Mouse (Mus musculus) hindbrain, embryonic 14.5 days (tissue): ENCODE data around the gene Tnrc6b. TPM values are rescaled to one million over a fixed set of nuclear protein-coding genes. Genes with fewer than 3 reads are reported as not detected.

Source experiments
- ATAC-seq: fragments of 200-750 bp; cut with Nextera tagmentation; 2 replicates; pipeline ENCODE4 v1.8.0; 2017; ENCODE audit warnings: moderate number of reproducible peaks, mild to moderate bottlenecking, moderate TSS enrichment, moderate library complexity; ENCODE audit not compliant: low FRiP score
- DNase-seq: peaks from one replicate; pipeline ENCODE4 v3.0.0-alpha.2; 2015; ENCODE audit warnings: low spot score
- H3K27ac ChIP-seq: fragments of 300-500 bp; sonication (generic); 2 replicates; pipeline ENCODE4 v1.5.1; 2014; ENCODE audit warnings: mild to moderate bottlenecking, moderate library complexity
- H3K27me3 ChIP-seq: fragments of 300-500 bp; sonication (generic); 2 replicates; pipeline ENCODE4 v1.6.1; 2014; ENCODE audit warnings: mild to moderate bottlenecking, low read length, mixed read lengths; ENCODE audit not compliant: control insufficient read depth, insufficient read depth
- H3K36me3 ChIP-seq: fragments of 300-500 bp; sonication (generic); replicated peaks from 2 replicates; pipeline ENCODE4 v1.6.1; 2014; ENCODE audit not compliant: control insufficient read depth, insufficient read depth
- H3K4me1 ChIP-seq: fragments of 300-500 bp; sonication (generic); replicated peaks from 2 replicates; pipeline ENCODE4 v1.6.1; 2014; ENCODE audit warnings: antibody characterized with exemption, low read length, mixed read lengths; ENCODE audit not compliant: control insufficient read depth, insufficient read depth
- H3K4me2 ChIP-seq: fragments of 300-500 bp; sonication (generic); replicated peaks from 2 replicates; pipeline ENCODE4 v1.6.1; 2014; ENCODE audit warnings: mild to moderate bottlenecking, moderate library complexity
- H3K4me3 ChIP-seq: fragments of 300-500 bp; sonication (generic); replicated peaks from 2 replicates; pipeline ENCODE4 v1.5.1; 2014; ENCODE audit warnings: mild to moderate bottlenecking, low read length
- H3K9ac ChIP-seq: fragments of 300-500 bp; sonication (generic); 2 replicates; pipeline ENCODE4 v1.6.1; 2014
- H3K9me3 ChIP-seq: fragments of 300-500 bp; sonication (generic); 2 replicates; pipeline ENCODE4 v1.6.1; 2016; ENCODE audit warnings: low read length; ENCODE audit not compliant: control insufficient read depth
- WGBS: fragments of 180-500 bp; shearing (Covaris S2); extraction: QIAGEN DNeasy Blood & Tissue Kit; methylation state at CpG from one replicate; pipeline ENCODE4 v1.1.7; 2014; 5-methylcytosine and 5-hydroxymethylcytosine counted together
- polyA plus RNA-seq: library from polyadenylated mRNA; unstranded; fragments of >200 nt; fragmentation: Nextera tagmentation; extraction: Ambion mirVana; gene quantifications from 2 replicates; pipeline ENCODE4 v1.2.1, GENCODE M21; 2014

The Tnrc6b gene
- polyA plus RNA-seq, 1 experiment from 2014 or later: 27.9 TPM

DNA sequence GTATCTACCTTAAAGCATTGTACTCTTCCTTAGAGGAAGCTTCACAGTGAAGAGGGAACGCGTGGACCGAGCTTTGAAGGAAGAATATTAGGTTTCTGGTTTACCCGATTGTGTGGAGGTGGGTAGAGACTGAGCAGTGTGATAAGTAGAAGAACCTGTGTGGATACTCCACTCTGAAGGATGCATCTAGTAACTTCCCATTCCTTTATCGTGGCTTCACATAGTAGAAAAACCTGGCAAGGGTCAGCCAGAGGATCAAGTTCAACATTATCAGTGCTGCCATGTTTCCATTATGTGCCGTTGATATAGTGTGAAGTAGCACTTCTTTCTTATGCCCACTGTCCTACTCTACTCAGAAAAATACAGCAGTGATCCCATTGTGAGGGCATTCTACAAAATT lies 53.6 kb downstream of the Tnrc6b start:
- no peak overlapping the region for H3K9ac ChIP-seq
- 98% methylated on average over 6 of the region's 6 CpGs for WGBS

DNA sequence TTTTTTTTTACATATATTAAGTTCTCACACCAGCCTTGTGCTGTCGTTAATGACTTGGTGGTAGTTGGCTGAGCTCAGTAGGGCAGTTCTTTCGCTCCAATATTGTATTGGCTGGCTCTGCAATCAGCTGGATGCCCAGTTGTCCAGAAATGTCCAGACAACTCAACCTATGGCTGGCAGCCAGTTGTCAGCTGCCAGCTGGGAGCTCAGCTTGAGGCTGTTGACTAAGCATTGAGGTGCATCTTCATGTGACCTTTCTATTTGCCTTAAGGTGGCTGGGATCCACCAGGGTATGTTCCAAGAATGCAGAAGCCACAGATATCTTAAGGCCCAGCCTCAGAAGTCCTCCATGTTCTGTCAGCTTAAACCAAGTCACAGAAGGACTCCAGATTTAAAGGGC lies 54.3 kb downstream of the Tnrc6b start:
- H3K27me3 ChIP-seq: no peaks in the 10 kb centered on the region
- WGBS: 73% methylated on average over 2 of the region's 2 CpGs
- no peak for ATAC-seq
- no peaks in the 10 kb centered on the region for H3K36me3 ChIP-seq
- H3K27ac ChIP-seq: no peak overlapping the region
- H3K4me1 ChIP-seq: no peaks in the 10 kb centered on the region
- H3K9me3 ChIP-seq: no peaks in the 10 kb centered on the region
- H3K4me2 ChIP-seq: no peak overlapping the region
- no peak overlapping the region for H3K9ac ChIP-seq
- no peak overlapping the region for H3K4me3 ChIP-seq
- no peak for DNase-seq

More for the DNA sequence above, 53.6 kb downstream of the Tnrc6b start:
- H3K27me3 ChIP-seq: no peaks in the 10 kb centered on the region
- H3K27ac ChIP-seq: no peak overlapping the region
- DNase-seq (no peak), ATAC-seq (no peak)
- no peak overlapping the region for H3K4me2 ChIP-seq
- H3K36me3 ChIP-seq: no peaks in the 10 kb centered on the region
- no peaks in the 10 kb centered on the region for H3K9me3 ChIP-seq
- no peak overlapping the region for H3K4me3 ChIP-seq
- H3K4me1 ChIP-seq: no peaks in the 10 kb centered on the region

DNA sequence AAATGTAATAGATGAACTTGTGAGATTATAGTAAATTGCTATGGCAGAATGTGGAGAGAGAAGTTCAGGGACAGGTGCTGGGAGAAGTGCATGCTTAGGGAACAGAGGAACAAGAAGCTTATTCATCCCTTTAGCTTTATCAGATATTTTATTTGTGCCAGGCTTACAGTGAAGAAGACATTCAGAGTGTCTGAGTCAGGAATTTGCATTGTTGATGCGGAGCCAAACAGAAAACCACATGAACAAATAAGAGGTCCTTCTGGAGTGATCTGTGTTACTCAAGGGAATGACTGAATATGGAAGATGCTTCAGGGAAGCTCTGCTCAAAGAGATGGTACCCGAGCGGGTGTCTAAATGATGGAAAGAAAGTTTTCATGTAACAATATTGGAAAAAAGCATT lies 57.1 kb downstream of the Tnrc6b start:
- WGBS: 87% methylated on average over 3 of the region's 3 CpGs

DNA sequence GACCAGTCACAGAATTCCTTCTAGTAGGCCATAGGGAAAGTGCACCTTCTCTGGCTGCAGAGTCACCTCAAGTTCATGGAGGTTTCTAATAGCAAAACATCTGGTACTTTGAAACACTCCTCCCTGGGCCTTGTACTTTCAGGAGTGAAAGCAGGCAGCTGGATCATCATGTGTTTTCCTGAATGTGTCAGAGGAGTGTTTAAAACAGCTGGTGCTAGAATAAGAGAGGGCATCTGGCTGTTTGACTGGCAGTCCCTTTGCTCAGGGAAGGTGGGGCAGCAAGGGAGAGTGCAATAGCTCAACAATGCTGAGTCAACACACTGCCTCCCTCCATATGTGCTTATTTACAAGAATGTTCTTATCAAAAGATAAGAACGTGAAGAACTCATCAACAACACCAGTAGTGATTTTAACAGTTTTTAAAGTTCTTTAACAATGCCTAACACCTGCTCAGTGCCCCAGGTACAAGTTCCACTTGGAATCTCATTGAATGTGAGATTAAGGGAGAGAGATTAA lies 60.9 kb downstream of the Tnrc6b start:
- Histone ChIP-seq H3K4me1 (no peaks in the 10 kb centered on the region), H3K36me3 (no peaks in the 10 kb centered on the region), H3K9ac (no peak overlapping the region), H3K4me2 (no peak overlapping the region), H3K9me3 (no peaks in the 10 kb centered on the region), H3K27ac (no peak overlapping the region), H3K4me3 (no peak overlapping the region), H3K27me3 (no peaks in the 10 kb centered on the region)
- DNase-seq (no peak), ATAC-seq (no peak)
- 54% methylated on average over 1 of the region's 1 CpGs for WGBS

More for the DNA sequence above, 57.1 kb downstream of the Tnrc6b start:
- Histone ChIP-seq H3K27me3 (no peaks in the 10 kb centered on the region), H3K4me3 (no peak overlapping the region), H3K9ac (no peak overlapping the region), H3K27ac (no peak overlapping the region), H3K36me3 (no peaks in the 10 kb centered on the region), H3K9me3 (no peaks in the 10 kb centered on the region), H3K4me2 (no peak overlapping the region), H3K4me1 (no peaks in the 10 kb centered on the region)
- ATAC-seq (no peak), DNase-seq (no peak)

DNA sequence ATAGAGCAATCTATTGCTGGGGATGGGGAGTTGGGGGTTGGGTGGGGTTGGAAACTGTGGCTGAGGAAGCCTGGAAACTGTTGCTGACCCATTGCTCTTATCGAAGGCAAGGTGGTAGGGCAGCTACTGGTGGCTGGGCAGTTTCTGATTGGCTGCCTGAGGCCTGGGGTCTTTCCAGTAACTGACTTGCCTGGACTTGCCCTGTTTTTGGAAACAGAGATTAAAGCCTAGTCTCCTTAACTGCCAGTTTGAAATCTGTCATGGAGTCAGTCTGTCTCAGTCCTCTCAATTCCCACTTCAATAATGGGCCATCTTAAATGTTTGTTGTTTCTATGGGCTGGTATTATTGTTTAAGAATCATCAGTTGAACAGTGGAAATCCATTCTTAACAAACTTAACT lies 63.6 kb downstream of the Tnrc6b start:
- no peak overlapping the region for H3K27ac ChIP-seq
- H3K4me1 ChIP-seq: no peaks in the 10 kb centered on the region
- H3K36me3 ChIP-seq: no peaks in the 10 kb centered on the region
- no peak overlapping the region for H3K9ac ChIP-seq
- ATAC-seq: no peak
- H3K4me3 ChIP-seq: no peak overlapping the region
- WGBS: 92% methylated on average over 1 of the region's 1 CpGs
- no peak for DNase-seq
- no peaks in the 10 kb centered on the region for H3K9me3 ChIP-seq
- no peak overlapping the region for H3K4me2 ChIP-seq
- no peaks in the 10 kb centered on the region for H3K27me3 ChIP-seq

DNA sequence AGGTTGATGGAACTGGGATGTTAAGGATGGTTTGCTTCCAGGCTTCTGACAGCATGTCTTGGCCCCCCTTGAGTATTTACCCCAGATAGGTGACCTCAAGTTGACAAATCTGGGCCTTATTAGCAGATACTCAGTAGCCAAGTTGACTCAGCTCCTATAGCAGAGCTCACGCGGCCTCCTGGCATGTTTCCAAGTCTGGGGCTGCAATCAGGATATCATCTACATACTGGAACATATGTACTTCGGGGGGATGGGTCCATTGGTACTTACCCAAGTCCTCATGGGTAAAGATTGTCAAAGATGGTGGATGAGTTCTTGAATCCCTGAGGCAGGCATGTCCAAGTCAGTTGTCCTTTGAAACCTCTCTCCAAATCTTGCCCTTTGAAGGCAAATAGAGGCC lies 67.9 kb downstream of the Tnrc6b start:
- no peaks in the 10 kb centered on the region for H3K27me3 ChIP-seq
- DNase-seq (no peak), ATAC-seq (no peak)
- no peaks in the 10 kb centered on the region for H3K9me3 ChIP-seq
- H3K4me1 ChIP-seq: no peaks in the 10 kb centered on the region
- no peak overlapping the region for H3K4me3 ChIP-seq
- no peak overlapping the region for H3K4me2 ChIP-seq
- H3K27ac ChIP-seq: no peak overlapping the region
- H3K9ac ChIP-seq: no peak overlapping the region
- no peaks in the 10 kb centered on the region for H3K36me3 ChIP-seq
- 65% methylated on average over 3 of the region's 3 CpGs for WGBS

DNA sequence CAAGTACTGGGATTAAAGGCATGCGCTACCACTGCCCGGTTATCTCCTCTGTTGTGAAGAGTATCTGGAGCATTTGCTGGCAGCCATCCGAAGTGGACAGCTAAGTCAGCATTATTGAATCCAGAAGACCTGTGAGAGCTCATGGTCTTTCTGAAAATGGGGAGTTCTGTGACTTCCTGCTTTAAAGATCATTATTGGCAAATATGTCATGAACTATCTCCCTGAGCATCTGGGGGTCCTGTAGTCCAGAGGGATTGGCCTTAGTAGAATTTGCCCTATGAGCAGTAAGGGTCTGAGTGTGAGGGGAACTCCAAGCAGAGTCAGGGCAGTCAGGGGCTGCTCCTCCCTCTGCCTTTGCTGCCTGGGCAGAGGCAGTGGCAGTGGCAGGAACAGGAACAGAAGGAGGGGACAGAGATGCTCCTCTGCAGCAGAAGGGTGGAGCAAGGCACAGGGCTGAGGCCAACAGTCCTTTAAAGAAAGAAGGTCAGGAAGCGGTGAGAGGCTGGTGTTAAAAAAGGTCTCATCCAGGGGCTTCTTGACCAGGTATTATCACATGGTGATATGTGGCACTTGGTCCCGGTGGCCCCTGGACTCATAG lies 69.1 kb downstream of the Tnrc6b start:
- H3K36me3 ChIP-seq: no peaks in the 10 kb centered on the region
- DNase-seq (no peak), ATAC-seq (no peak)
- H3K4me2 ChIP-seq: no peak overlapping the region
- no peak overlapping the region for H3K27ac ChIP-seq
- H3K9ac ChIP-seq: no peak overlapping the region
- H3K9me3 ChIP-seq: no peaks in the 10 kb centered on the region
- H3K4me3 ChIP-seq: no peak overlapping the region
- H3K4me1 ChIP-seq: no peaks in the 10 kb centered on the region
- 95% methylated on average over 5 of the region's 5 CpGs for WGBS
- no peaks in the 10 kb centered on the region for H3K27me3 ChIP-seq

DNA sequence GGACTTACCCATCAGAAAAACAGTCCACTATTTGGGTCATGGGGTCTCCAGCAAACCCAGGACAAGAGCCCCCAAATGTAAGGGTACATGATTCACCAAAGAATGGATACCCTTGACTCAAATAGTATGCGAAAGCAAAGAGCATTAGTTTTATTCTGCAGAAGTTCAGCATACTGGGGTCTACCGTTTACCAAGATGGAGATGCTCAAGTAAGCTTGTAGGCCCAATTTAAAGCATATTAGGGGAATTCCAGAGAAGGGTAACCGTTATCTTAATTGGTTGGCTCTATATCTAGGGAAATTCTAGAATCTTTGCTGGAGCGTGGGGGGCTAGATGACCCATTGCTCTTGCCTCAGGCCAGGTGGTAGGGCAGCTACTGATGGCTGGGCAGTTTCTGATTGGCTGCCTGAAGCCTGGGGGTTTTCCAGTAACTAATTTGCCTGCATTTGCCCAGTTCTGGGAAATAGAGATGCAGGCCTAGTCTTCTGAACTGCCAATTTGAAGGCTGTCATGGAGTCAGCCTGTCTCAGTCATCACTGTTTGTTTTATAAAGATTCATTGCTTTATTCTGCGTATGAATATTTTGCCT lies 70.2 kb downstream of the Tnrc6b start:
- Histone ChIP-seq H3K27ac (no peak overlapping the region), H3K4me2 (no peak overlapping the region), H3K9me3 (no peaks in the 10 kb centered on the region), H3K4me1 (no peaks in the 10 kb centered on the region), H3K27me3 (no peaks in the 10 kb centered on the region), H3K4me3 (no peak overlapping the region), H3K9ac (no peak overlapping the region), H3K36me3 (no peaks in the 10 kb centered on the region)
- WGBS: 90% methylated on average over 5 of the region's 5 CpGs
- DNase-seq (no peak), ATAC-seq (no peak)

DNA sequence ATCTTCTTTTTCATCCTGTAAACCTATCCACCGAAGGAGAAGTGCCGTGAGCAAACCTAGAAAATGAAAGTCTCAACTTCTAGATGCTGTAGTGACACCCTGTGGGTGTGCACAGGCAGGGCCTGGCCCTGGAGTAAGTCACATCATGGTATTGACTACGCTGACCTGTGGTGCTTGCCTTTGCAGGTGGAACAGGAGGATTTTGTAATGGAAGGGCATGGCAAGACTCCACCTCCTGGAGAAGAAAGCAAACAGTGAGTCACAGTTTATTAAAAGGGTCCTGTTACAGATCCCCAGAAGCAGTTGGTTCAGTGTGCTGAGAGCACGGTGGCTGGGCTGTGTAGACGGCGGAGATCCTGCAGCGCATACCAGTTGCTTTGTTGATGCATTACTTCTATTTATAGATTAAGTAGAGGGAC lies 73.4 kb downstream of the Tnrc6b start:
- no peaks in the 10 kb centered on the region for H3K4me1 ChIP-seq
- WGBS: 67% methylated on average over 7 of the region's 7 CpGs
- H3K9me3 ChIP-seq: no peaks in the 10 kb centered on the region
- no peak overlapping the region for H3K9ac ChIP-seq
- H3K27ac ChIP-seq: no peak overlapping the region
- DNase-seq: no peak
- no peak overlapping the region for H3K4me2 ChIP-seq
- no peaks in the 10 kb centered on the region for H3K36me3 ChIP-seq
- no peak for ATAC-seq
- H3K27me3 ChIP-seq: no peaks in the 10 kb centered on the region
- H3K4me3 ChIP-seq: no peak overlapping the region
